Mouse (Mus musculus) spleen, postnatal 10 days (tissue): ENCODE data around the gene Mettl2.

Experiments used
- DNase-seq, 2 experiments: peaks; one replicate each; pipeline ENCODE4 v3.0.0; 2021 to 2022; ENCODE audit warnings: low spot score in 2 of 2

Gene Mettl2

GRCm38 (mm10) chr11:105153068-105153833, 27.0 kb downstream of the Mettl2 start:
- DNase-seq, result peak; percentile 64 to 74

- DNase-seq, result no peak
Measured at GRCm38 (mm10) chr11:105155915-105156314, 29.7 kb downstream of the Mettl2 start.

DNA sequence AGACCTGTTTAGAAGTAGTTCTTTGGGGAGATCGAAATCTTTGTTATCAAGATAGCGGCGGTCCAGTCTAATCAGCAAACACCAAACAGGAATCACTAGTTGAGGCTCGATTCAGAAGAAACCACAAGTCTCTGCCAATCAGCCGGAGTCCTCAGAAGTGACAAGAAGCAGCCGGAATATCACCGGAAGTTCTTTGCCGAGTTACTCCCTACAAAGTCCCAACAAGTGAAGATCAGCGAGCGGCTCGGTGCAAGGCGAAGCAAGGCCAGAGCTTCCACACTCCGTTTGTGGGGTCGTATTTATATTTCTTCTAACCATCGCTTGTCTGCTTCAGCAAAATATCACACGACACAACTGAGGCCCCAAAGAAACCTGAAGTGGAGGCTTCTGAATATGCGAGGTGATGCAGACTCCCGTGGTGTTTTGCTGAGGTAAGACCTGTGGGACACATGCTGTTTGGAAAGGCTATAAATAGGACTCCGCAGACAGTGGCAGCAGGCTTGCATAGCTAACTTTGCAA, 30.6 kb downstream of the Mettl2 start:
- no peak for DNase-seq

GRCm38 (mm10) chr11:105158047-105158446, 31.8 kb downstream of the Mettl2 start:
- DNase-seq, result no peak

- no peak for DNase-seq
Measured at GRCm38 (mm10) chr11:105159673-105160360, 33.6 kb downstream of the Mettl2 start.

DNA sequence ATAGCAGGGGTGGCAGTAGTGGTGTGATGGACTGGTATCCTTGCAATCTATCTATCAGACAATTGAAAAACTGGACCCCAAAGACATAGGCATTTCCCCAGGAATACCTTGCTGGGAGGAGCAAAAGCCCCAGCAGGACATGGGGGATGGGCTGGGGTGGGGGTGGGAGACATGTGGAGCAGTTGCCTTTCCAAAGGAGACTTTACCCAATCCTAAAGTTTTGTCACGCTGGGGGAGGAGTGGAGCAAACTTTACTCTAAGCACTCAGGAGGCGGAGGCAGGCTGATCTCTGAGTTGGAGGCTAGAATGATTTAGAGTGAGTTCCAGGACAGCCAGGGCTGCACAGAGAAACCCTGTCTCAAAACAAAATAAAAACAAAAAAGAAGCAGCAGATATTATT, 35.2 kb downstream of the Mettl2 start:
- no peak for DNase-seq

DNA sequence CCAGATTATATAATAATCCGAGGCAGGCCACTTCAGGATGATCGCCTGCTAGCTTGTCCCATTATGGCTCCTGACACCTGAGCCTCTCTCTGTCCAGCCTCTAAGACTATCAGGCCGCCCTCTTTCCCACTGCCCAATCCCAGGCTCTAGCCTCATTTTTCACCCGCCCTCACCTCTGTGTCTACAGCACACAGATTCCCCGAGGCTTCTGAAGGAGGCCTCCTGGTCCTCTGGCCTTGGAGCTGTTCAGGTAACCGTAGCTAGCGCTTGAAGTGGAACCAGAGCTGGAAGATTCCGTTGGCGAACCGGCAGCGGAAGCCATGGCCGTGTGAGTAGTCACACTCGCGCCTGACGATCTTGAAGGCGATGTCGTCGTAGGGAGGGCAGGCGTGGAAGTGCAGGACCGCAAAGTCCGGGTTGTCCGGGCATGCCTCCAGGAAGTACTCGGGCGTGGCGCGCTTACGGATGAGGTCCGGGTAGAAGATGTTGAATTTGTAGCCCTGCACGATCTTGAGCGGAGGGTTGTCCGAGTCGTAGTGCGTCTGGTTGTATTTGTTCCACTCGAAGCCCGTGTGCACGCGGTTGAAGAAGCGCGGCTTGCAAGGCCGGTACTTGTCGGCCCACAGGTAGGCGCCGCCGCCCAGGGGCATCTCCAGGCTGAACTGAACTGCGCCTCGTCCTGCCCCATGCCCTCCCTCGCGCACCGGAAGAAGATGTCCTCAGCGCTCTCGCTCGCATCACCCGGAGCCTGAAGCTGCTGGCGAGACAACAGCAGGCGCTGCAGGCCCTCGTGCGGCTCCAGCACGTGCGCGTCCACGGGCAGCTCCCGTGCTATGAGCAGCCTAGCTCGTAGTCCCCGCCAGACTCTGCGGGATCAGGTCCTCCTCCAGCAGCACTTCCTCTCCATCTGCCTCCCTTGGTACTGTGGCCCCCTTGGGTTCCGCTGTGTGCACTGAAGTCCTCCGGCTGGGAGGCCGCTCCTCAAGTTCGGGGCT, 38.6 kb downstream of the Mettl2 start:
- no peak for DNase-seq

DNA sequence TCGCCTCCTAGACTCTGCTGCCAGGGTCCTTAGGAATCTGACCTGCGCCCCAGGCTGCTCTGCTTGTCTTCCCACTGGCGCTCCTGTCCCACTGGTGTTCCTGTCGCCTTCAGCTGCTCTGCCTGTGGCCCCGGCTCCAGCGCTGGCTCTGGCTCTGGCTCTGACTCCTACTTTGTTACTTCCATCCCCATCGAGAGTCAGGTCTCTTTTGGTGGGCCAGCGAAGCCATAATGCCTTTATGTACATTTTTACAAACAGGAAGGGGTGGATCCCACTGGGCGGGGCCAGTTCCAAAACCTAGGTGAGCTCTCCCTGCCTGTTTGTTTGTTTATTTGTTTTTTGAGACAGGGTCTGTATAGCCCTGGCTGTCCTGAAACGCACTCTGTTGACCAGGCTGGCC, 40.6 kb downstream of the Mettl2 start:
- DNase-seq, result no peak

- no peak for DNase-seq
Measured at GRCm38 (mm10) chr11:105178516-105178915, 52.3 kb downstream of the Mettl2 start, which contains the start of gene Tlk2. TSS of gene Tlk2 (plus strand) at chr11:105178807.

DNA sequence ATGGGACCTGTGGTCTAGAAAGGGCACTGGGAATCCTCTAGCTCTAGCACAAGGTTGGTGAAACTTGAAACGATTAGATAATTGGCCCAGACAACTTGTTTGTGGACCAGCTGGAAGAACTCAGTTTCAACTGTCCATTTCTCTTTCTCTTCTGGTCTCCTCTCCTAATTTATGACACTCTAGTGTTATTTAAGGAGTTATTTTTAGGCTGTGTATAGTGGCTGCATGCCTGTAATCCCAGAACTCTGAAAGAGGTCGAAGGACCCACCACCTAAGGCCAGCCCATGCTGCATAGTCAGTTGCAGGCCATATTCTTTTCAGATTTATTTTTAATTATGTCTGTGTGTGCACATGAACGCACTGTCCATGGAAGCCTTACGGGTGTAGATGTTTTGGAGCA, 53.3 kb downstream of the Mettl2 start:
- no peak for DNase-seq

- DNase-seq, result peak; percentile 63 to 70
Measured at GRCm38 (mm10) chr11:105180471-105181091, 54.4 kb downstream of the Mettl2 start.

GRCm38 (mm10) chr11:105181126-105181637, 55.0 kb downstream of the Mettl2 start:
- DNase-seq, result peak; percentile 89 to 95

- DNase-seq, result peak; percentile 67 to 80
Measured at GRCm38 (mm10) chr11:105181689-105182460, 55.6 kb downstream of the Mettl2 start.

- no peak for DNase-seq
Measured at GRCm38 (mm10) chr11:105182461-105182855, 56.2 kb downstream of the Mettl2 start.

DNA sequence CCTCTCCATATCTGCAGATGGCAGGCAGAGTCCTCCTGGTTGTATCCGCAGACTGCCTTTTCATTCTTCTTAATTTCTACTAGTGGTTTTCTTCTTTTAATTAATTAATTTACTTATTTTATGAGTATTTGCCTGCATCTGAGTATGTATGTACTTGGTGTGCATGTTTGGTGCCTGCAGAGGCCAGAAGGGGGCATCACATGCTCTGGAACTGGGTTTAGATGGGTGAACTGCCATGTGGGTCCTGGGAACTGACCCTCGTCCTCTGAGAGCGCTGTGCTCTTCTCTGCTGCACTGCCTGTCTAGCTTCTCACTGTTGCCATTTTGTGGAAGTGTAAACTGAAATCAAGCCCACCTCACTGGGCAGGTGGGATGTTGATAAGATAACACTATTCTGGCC, 58.5 kb downstream of the Mettl2 start:
- no peak for DNase-seq
